Mouse (Mus musculus) MEL-GATA-1-ER (cell line): Measurements from ENCODE around the gene Pecam1.
"Not testable (repeated sequence)": the region's sequence is repeated elsewhere in the genome, so short reads cannot be mapped to it uniquely, and the experiment has no call there.

Experiments
- DNase-seq: peaks from one replicate; pipeline ENCODE4 v3.0.0-alpha.2; 2012; ENCODE audit warnings: low read depth; ENCODE audit errors: extremely low read depth

Gene Pecam1

GRCm38 (mm10) chr11:106730714-106731113 is 19.7 kb downstream of the Pecam1 start:
- no peak for DNase-seq

GRCm38 (mm10) chr11:106729656-106730055 is 20.8 kb downstream of the Pecam1 start:
- no peak for DNase-seq

GRCm38 (mm10) chr11:106728402-106729366 is 21.7 kb downstream of the Pecam1 start:
- no peak for DNase-seq

- DNase-seq: no peak
These were observed 22.5 kb downstream of the Pecam1 start for GRCm38 (mm10) chr11:106727967-106728366.

GRCm38 (mm10) chr11:106724916-106725235 is 25.6 kb downstream of the Pecam1 start:
- DNase-seq: not testable (repeated sequence)

GRCm38 (mm10) chr11:106724176-106724915 is 26.1 kb downstream of the Pecam1 start:
- DNase-seq: no peak

GRCm38 (mm10) chr11:106723611-106724125 is 26.8 kb downstream of the Pecam1 start:
- DNase-seq: no peak

GRCm38 (mm10) chr11:106722831-106723361 is 27.5 kb downstream of the Pecam1 start:
- DNase-seq: no peak

GRCm38 (mm10) chr11:106720379-106720778 is 30.0 kb downstream of the Pecam1 start:
- no peak for DNase-seq

- no peak for DNase-seq
These were observed 33.9 kb downstream of the Pecam1 start for GRCm38 (mm10) chr11:106716568-106716967.

- no peak for DNase-seq
These were observed 35.4 kb downstream of the Pecam1 start for GRCm38 (mm10) chr11:106715066-106715465.

GRCm38 (mm10) chr11:106710789-106711188 is 39.6 kb downstream of the Pecam1 start:
- DNase-seq: no peak

GRCm38 (mm10) chr11:106709227-106709985 is 41.0 kb downstream of the Pecam1 start:
- no peak for DNase-seq

- no peak for DNase-seq
These were observed 42.6 kb downstream of the Pecam1 start for GRCm38 (mm10) chr11:106707866-106708265.

GRCm38 (mm10) chr11:106707085-106707484 is 43.3 kb downstream of the Pecam1 start:
- no peak for DNase-seq

GRCm38 (mm10) chr11:106706212-106706611 is 44.2 kb downstream of the Pecam1 start:
- no peak for DNase-seq

GRCm38 (mm10) chr11:106704399-106705111 is 45.9 kb downstream of the Pecam1 start:
- no peak for DNase-seq

GRCm38 (mm10) chr11:106703931-106704330 is 46.5 kb downstream of the Pecam1 start:
- no peak for DNase-seq

GRCm38 (mm10) chr11:106702584-106702983 is 47.8 kb downstream of the Pecam1 start:
- DNase-seq: no peak

- no peak for DNase-seq
These were observed 48.8 kb downstream of the Pecam1 start for GRCm38 (mm10) chr11:106701589-106701988.
